Mouse (Mus musculus) mouse embryonic stem cell (cell line): Measurements from ENCODE around the gene Zfp688.
"Not testable (repeated sequence)": the region's sequence is repeated elsewhere in the genome, so short reads cannot be mapped to it uniquely, and the experiment has no call there.

Experiments
- in situ Hi-C, 2 experiments: fragments of 300-500 bp; cut with MboI; formaldehyde crosslinking; loops; 1 replicate in 1 of 2; 3 replicates in 1 of 2; pipeline ENCODE4 v1.14.3; 2019 to 2020; ENCODE audit warnings: low sequenced_read_pairs in 2 of 2, low pct_unique_long_range_greater_than_20kb in 1 of 2, mixed read lengths in 1 of 2; ENCODE audit not compliant: unreplicated experiment in 1 of 2

Gene Zfp688

DNA sequence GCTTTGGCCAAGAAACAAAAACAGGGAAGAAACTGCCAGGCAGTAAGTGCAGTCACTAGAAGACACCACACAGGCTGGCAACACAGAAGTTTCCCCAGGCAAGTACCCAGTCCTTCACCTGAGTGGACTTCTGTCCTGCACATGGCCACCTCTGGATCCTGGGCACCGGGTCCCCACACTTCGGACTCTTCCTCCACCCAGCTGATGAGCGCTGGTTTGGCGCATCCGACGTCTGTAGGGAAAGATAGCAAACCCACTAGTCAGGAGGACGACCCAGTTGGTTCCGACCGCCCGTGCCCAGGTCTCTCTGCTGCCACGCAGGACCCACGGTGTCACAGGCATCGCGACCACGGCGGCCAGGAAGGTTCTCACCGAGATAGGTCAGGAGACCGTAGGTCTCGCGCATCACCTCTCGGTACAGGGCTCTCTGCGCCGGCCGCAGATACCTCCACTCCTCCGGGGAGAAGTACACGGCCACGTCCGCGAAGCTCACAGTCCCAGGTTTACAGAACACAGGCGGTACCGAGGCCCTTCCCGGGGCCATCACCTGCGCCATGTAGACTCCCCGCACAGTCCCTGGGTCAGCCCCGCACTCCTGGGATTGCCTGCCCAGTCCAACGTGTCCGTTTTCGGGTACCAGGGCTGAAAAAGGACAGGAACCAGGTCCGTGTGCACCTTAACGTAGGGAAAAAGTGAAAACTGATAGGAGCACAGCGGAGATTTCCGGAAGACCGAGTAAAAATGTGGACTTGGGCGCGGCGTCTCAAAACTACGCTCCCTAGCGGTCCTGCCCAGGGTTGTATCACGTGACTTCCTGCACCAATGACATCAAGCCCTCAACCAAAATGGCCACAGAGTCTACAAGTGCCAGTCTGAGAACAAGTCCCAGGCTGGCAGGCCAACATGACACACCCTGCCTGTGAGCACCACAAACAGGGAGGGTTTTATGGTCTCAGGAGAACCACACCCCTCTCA, 46.3 kb downstream of the Zfp688 start, which contains the start of gene Zfp747:
Gene Zfp747 (minus strand): TSS at position 780 of the 975 bp plus-strand sequence.
- in situ Hi-C loops: not testable (repeated sequence)

DNA sequence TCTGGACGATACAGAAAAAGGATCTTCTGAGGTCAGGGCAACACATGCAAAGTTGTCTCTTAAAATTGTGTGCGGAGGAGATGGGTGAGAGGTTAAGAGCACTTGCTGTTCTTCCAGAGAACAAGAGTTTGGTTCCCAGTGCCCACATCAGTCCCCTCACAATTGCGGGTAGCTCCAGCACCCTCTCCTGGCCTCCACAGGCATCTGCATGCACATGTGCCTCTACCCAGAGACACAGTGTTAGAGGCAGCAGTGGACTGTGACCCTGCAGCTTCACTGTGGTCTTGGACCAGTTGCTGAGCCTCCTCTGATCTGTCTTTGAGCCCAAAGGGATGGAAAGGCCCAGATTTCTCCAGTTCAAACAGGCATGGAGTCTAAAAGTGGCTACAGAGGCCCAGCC, 50.0 kb downstream of the Zfp688 start:
- in situ Hi-C loops: not testable (repeated sequence)

DNA sequence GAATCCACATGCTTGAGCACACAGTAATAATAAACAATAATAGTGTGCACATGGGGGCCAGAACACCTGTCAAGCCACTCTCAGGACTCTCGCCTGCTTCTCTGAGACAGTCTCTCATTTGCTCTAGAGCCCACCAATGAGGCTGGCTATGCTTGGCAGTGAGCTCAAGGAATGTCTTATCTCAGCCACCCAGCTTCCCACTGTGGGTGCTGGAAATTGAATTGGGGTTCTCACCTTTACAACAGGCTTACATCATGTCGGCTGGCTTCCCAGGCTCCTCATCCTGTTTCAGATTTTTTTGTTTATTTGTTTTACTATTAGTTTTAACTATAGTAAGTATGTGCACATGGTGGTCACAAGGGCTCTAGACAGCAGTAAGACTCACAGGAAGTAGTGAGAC, 50.7 kb downstream of the Zfp688 start:
- in situ Hi-C loops: no loop called here
